Mouse (Mus musculus) kidney, postnatal 0 days (tissue): ENCODE results near the gene Nipsnap1. TPM values are rescaled to one million over a fixed set of nuclear protein-coding genes. Genes with fewer than 3 reads are reported as not detected.

Source experiments
- ATAC-seq: fragments of 200-750 bp; cut with Nextera tagmentation; replicated peaks from 2 replicates; pipeline ENCODE4 v1.8.0; 2017; ENCODE audit warnings: low read depth, moderate number of reproducible peaks, moderate TSS enrichment, moderate library complexity; ENCODE audit not compliant: low FRiP score
- DNase-seq: peaks from one replicate; pipeline ENCODE4 v3.0.0-alpha.2; 2016; ENCODE audit warnings: low spot score
- H3K27ac ChIP-seq: fragments of 300-500 bp; sonication (generic); 2 replicates; pipeline ENCODE4 v1.5.1; 2014; ENCODE audit warnings: mild to moderate bottlenecking
- H3K27me3 ChIP-seq: fragments of 300-500 bp; sonication (generic); 2 replicates; pipeline ENCODE4 v1.6.1; 2014; ENCODE audit warnings: low read length, mixed read lengths; ENCODE audit not compliant: insufficient read depth
- H3K36me3 ChIP-seq: fragments of 300-500 bp; sonication (generic); 2 replicates; pipeline ENCODE4 v1.6.1; 2014; ENCODE audit warnings: low read length, mixed read lengths; ENCODE audit not compliant: insufficient read depth
- H3K4me1 ChIP-seq: fragments of 300-500 bp; sonication (generic); replicated peaks from 2 replicates; pipeline ENCODE4 v1.6.1; 2014; ENCODE audit warnings: antibody characterized with exemption, low read length, mixed read lengths; ENCODE audit not compliant: insufficient read depth
- H3K4me2 ChIP-seq: fragments of 300-500 bp; sonication (generic); 2 replicates; pipeline ENCODE4 v1.6.1; 2014; ENCODE audit warnings: mild to moderate bottlenecking, low read length, moderate library complexity, mixed read lengths
- H3K4me3 ChIP-seq: fragments of 300-500 bp; sonication (generic); replicated peaks from 2 replicates; pipeline ENCODE4 v1.5.1; 2014; ENCODE audit warnings: low read depth, low read length
- H3K9ac ChIP-seq: fragments of 300-500 bp; sonication (generic); 2 replicates; pipeline ENCODE4 v1.6.1; 2014; ENCODE audit warnings: low read depth, low read length
- H3K9me3 ChIP-seq: fragments of 300-500 bp; sonication (generic); replicated peaks from 2 replicates; pipeline ENCODE4 v1.6.1; 2016; ENCODE audit warnings: low read length, inconsistent platforms, mixed read lengths
- CTCF ChIP-seq: IDR thresholded peaks from 2 replicates; pipeline ENCODE4 v1.5.1; 2016; ENCODE audit warnings: antibody characterized with exemption, low read depth, mild to moderate bottlenecking, moderate library complexity
- WGBS: fragments of 180-500 bp; shearing (Covaris S2); extraction: QIAGEN DNeasy Blood & Tissue Kit; methylation state at CpG from one replicate; pipeline ENCODE4 v1.1.7; 2014; 5-methylcytosine and 5-hydroxymethylcytosine counted together
- polyA plus RNA-seq: library from polyadenylated mRNA; unstranded; fragments of >200 nt; fragmentation: Nextera tagmentation; extraction: Ambion mirVana; gene quantifications from 2 replicates; pipeline ENCODE4 v1.2.1, GENCODE M21; 2015

The Nipsnap1 gene
- polyA plus RNA-seq, 1 experiment from 2014 or later, result 82.0 TPM

DNA sequence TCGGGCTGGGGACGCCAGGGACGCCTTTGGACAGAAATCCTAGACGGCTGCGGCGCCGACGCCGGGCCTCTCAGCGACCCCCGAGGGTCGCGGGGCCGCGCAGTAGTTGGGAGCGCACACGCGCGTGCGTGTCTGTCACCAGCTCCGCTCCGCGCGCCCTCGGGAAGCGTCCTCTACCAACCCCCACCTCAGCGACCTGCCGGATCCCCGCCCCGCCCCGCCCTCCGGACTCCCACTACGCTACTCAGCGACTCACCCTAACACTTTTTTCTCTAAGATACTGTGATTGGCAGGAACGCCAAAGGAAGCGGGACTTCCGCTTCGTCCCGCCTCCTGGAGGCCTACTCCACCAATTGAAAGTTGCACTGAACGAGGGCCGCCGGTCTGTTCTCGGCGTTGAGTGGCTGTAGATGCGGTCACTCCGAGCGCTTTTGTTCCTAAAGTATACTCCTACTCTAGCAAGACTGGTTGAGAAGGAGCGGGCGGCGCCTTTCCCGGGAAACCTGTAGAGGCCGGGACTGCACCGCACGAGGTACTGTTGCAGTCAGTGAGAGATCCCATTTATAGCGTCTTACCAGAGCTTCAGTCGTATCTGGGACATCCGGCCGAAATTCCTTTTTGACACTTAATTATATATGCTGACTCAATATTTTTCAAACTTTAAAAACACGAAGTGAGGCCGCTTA lies 24.4 kb upstream of the Nipsnap1 start, which contains the start of gene Nf2:
Nf2 (minus strand) TSS at position 279 of the 686 bp plus-strand sequence.
- DNase-seq, result peak; percentile 100
- no peaks in the 10 kb centered on the region for H3K36me3 ChIP-seq
- peak within 1 kb of the TSS; percentile 87 for H3K27ac ChIP-seq
- no peaks in the 10 kb centered on the region for H3K9me3 ChIP-seq
- peak within 1 kb of the TSS; percentile 97 for H3K4me3 ChIP-seq
- peak; percentile 99 for ATAC-seq
- H3K27me3 ChIP-seq, result no peaks in the 10 kb centered on the region
- peak within 1 kb of the TSS; percentile 78 for H3K4me2 ChIP-seq
- peak within 1 kb of the TSS; percentile 95 for H3K9ac ChIP-seq
- no peaks in the 10 kb centered on the region for H3K4me1 ChIP-seq
- under 1% methylated on average over 58 of the region's 60 CpGs for WGBS
- no peak; the same call in 1 of the 2 replicates for TF ChIP-seq CTCF

DNA sequence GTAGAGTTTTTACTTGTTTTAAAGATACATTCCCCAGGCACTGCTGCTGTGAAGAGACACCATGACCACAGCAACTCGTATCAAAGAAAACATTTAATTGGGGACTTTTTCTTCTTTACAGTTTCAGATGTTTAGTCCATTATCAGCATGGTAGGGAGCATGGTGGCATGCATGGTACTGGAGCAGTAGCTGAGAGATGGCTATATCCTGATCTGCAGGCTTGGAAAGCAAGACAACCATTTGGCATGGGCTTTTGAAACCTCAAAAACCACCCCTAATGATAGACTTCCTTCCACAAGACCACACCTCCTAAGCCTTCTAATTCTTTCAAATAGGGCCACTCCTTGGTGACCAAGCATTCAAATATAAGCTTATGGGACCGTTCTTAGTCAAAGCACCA lies 23.3 kb upstream of the Nipsnap1 start:
- TF ChIP-seq CTCF, result no peak
- H3K4me1 ChIP-seq, result no peaks in the 10 kb centered on the region
- H3K4me2 ChIP-seq, result no peak overlapping the region
- WGBS, result 94% methylated on average over 2 of the region's 2 CpGs
- no peak overlapping the region for H3K9ac ChIP-seq
- no peaks in the 10 kb centered on the region for H3K9me3 ChIP-seq
- ATAC-seq, result no peak
- no peak overlapping the region for H3K27ac ChIP-seq
- no peaks in the 10 kb centered on the region for H3K36me3 ChIP-seq
- H3K27me3 ChIP-seq, result no peaks in the 10 kb centered on the region
- no peak overlapping the region for H3K4me3 ChIP-seq
- DNase-seq, result no peak

DNA sequence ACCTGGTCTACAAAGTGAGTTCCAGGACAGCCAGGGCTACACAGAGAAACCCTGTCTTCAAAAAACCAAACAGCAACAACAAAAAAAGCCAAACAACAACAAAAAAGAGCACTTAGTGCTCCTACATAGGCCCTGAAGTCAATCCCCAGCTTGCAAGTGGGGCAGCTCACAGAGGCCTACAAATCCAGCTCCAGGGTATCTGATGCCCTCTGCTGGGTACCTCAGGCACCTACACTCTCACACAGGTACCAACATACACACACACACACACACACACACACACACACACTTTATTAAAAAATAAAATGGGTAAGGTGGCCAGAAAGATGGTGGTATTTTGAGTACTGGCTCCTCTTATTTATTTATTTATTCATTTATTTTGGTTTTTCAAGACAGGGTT lies 20.7 kb upstream of the Nipsnap1 start:
- Histone ChIP-seq H3K4me2 (no peak overlapping the region), H3K4me1 (no peaks in the 10 kb centered on the region), H3K27me3 (no peaks in the 10 kb centered on the region), H3K27ac (no peak overlapping the region), H3K9me3 (no peaks in the 10 kb centered on the region), H3K36me3 (no peaks in the 10 kb centered on the region), H3K9ac (no peak overlapping the region), H3K4me3 (no peak overlapping the region)
- ATAC-seq (no peak), DNase-seq (no peak)
- peak; percentile 6; the same call in 1 of the 2 replicates for TF ChIP-seq CTCF

DNA sequence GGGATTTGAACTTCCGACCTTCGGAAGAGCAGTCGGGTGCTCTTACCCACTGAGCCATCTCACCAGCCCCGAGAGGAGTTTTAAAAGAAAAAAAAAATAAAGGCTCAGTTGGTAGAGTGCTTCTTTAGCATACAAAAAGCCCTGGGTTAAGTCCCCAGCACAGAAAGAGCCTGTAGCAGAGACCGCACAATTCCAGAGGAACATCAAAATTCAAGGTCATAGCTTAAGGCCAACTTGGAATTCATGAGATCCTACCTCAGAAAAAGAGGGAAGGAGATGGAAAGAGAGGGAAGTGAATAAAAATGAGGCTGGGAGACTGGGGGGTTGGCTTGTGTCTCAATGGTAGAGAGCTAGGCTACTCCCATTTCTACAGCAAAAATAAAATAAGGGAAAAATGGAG lies 19.6 kb upstream of the Nipsnap1 start:
- no peak for ATAC-seq
- Histone ChIP-seq H3K4me2 (no peak overlapping the region), H3K9me3 (no peaks in the 10 kb centered on the region), H3K27me3 (no peaks in the 10 kb centered on the region), H3K27ac (no peak overlapping the region), H3K36me3 (no peaks in the 10 kb centered on the region), H3K4me3 (no peak overlapping the region), H3K4me1 (no peaks in the 10 kb centered on the region), H3K9ac (no peak overlapping the region)
- no peak for DNase-seq
- no peak for TF ChIP-seq CTCF
- WGBS, result 87% methylated on average over 5 of the region's 5 CpGs

DNA sequence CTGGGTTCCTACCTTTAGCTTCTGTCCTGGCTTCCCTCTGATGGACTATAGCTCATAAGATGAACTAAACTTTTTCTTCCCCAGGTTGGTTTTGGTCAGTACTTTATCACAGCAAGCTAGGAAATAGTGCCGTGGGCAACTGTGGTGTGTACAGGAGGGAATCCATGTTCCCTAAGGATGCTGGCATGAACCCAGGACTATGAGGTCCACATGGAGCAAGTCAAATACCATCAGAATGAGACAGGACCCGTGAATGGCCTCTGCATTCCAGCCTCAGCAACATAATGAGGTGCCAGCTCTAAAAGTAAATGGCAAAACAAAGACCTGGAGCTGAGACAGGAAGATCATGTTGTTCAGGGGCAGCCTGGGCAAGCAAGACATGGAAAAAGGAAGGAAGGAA lies 15.3 kb upstream of the Nipsnap1 start:
- Histone ChIP-seq H3K4me3 (no peak overlapping the region), H3K4me2 (no peak overlapping the region), H3K9me3 (no peaks in the 10 kb centered on the region), H3K36me3 (no peaks in the 10 kb centered on the region), H3K27me3 (no peaks in the 10 kb centered on the region), H3K9ac (no peak overlapping the region), H3K27ac (no peak overlapping the region), H3K4me1 (no peaks in the 10 kb centered on the region; the same call in 1 of the 2 replicates)
- ATAC-seq (no peak), DNase-seq (no peak)
- 51% methylated on average over 2 of the region's 2 CpGs for WGBS
- TF ChIP-seq CTCF, result no peak

DNA sequence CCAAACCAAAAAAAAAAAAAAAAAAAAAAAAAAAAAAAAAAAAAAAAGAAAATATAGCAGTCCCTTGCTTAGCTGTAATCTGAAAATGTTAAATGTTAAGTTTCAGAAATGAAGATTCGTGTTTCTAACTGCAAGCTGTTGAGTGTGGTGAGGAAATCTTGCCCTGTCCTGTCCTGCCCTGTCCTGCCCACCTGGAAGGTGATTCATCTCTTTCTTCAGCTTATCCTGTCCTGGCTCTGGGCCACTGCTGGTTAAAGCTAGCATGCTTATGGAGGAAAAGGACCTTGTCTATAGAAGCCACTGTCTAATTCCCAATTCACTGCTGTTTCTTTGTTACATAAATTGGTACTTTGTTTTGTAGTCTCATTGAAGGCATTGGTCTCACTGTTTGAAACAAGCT lies 12.8 kb upstream of the Nipsnap1 start:
- Histone ChIP-seq H3K27ac (no peak overlapping the region), H3K36me3 (no peaks in the 10 kb centered on the region), H3K4me1 (no peaks in the 10 kb centered on the region; the same call in 1 of the 2 replicates), H3K4me3 (no peak overlapping the region), H3K9me3 (no peaks in the 10 kb centered on the region), H3K9ac (no peak overlapping the region), H3K4me2 (no peak overlapping the region), H3K27me3 (no peaks in the 10 kb centered on the region)
- TF ChIP-seq CTCF, result no peak
- WGBS, result 60% methylated on average over 1 of the region's 1 CpGs
- no peak for DNase-seq
- ATAC-seq, result no peak
